Mouse (Mus musculus) ovary, adult 18-20 months (tissue): ENCODE results near the gene P2rx2.

Source experiments
- DNase-seq: peaks from one replicate; pipeline ENCODE4 v3.0.0; 2022; ENCODE audit warnings: low spot score, mixed read lengths

The P2rx2 gene

GRCm38 (mm10) chr5:110330508-110330907, 12.5 kb downstream of the P2rx2 start:
- no peak for DNase-seq

- no peak for DNase-seq
These were observed 29.9 kb downstream of the P2rx2 start for GRCm38 (mm10) chr5:110313127-110313526.

- DNase-seq = no peak
These were observed 34.2 kb downstream of the P2rx2 start for GRCm38 (mm10) chr5:110308861-110309260.

- DNase-seq = no peak
These were observed 42.4 kb downstream of the P2rx2 start for GRCm38 (mm10) chr5:110300591-110300990.

- no peak for DNase-seq
These were observed 46.4 kb downstream of the P2rx2 start for GRCm38 (mm10) chr5:110296637-110297036.

- DNase-seq = no peak
These were observed 51.4 kb downstream of the P2rx2 start for GRCm38 (mm10) chr5:110291649-110292048.
